Mouse (Mus musculus) cerebellum, adult 18-20 months (tissue): Measurements from ENCODE around the gene Adcy9.
A peak's percentile ranks its signal among the peaks of the same experiment; 100 is the strongest.
"Not testable (repeated sequence)": the region's sequence is repeated elsewhere in the genome, so short reads cannot be mapped to it uniquely, and the experiment has no call there.

ENCODE experiments used
- DNase-seq, 2 experiments: peaks; one replicate each; pipeline ENCODE4 v3.0.0; 2021

The Adcy9 gene

GRCm38 (mm10) chr16:4267857-4268666 lies 152.2 kb downstream of the Adcy9 start:
- DNase-seq = peak; percentile 85 to 91

- DNase-seq = no peak
Measured at GRCm38 (mm10) chr16:4267453-4267852, 152.8 kb downstream of the Adcy9 start.

- DNase-seq = no peak
Measured at GRCm38 (mm10) chr16:4265351-4265750, 154.9 kb downstream of the Adcy9 start.

GRCm38 (mm10) chr16:4263486-4263885 lies 156.8 kb downstream of the Adcy9 start:
- no peak for DNase-seq

- DNase-seq = peak; percentile 15 to 24
Measured at GRCm38 (mm10) chr16:4257546-4257945, 162.8 kb downstream of the Adcy9 start.

- no peak for DNase-seq
Measured at GRCm38 (mm10) chr16:4248791-4249190, 171.5 kb downstream of the Adcy9 start.

GRCm38 (mm10) chr16:4245241-4245640 lies 175.1 kb downstream of the Adcy9 start:
- not testable (repeated sequence) for DNase-seq
